Mouse (Mus musculus) stomach, embryonic 15.5 days (tissue): Measurements from ENCODE around the gene Dyrk1a. TPM values are rescaled to one million over a fixed set of nuclear protein-coding genes. Genes with fewer than 3 reads are reported as not detected.

Experiments used
- ATAC-seq: fragments of 200-750 bp; cut with Nextera tagmentation; 2 replicates; pipeline ENCODE4 v1.8.0; 2017; ENCODE audit warnings: low read depth, moderate number of reproducible peaks, moderate TSS enrichment; ENCODE audit not compliant: insufficient read depth, low FRiP score
- H3K27ac ChIP-seq: fragments of 300-500 bp; sonication (generic); 2 replicates; pipeline ENCODE4 v1.5.1; 2015; ENCODE audit warnings: mild to moderate bottlenecking, inconsistent platforms
- H3K27me3 ChIP-seq: fragments of 300-500 bp; sonication (generic); replicated peaks from 2 replicates; pipeline ENCODE4 v1.6.1; 2015; ENCODE audit warnings: inconsistent platforms
- H3K36me3 ChIP-seq: fragments of 300-500 bp; sonication (generic); 2 replicates; pipeline ENCODE4 v1.6.1; 2015; ENCODE audit warnings: inconsistent platforms
- H3K4me1 ChIP-seq: fragments of 300-500 bp; sonication (generic); 2 replicates; pipeline ENCODE4 v1.6.1; 2015; ENCODE audit warnings: inconsistent platforms
- H3K4me2 ChIP-seq: fragments of 300-500 bp; sonication (generic); 2 replicates; pipeline ENCODE4 v1.6.1; 2015; ENCODE audit warnings: mild to moderate bottlenecking, inconsistent platforms
- H3K4me3 ChIP-seq: fragments of 300-500 bp; sonication (generic); replicated peaks from 2 replicates; pipeline ENCODE4 v1.5.1; 2015; ENCODE audit warnings: inconsistent platforms
- H3K9ac ChIP-seq: fragments of 300-500 bp; sonication (generic); 2 replicates; pipeline ENCODE4 v1.6.1; 2015; ENCODE audit warnings: inconsistent platforms
- H3K9me3 ChIP-seq: fragments of 300-500 bp; sonication (generic); 2 replicates; pipeline ENCODE4 v1.6.1; 2016; ENCODE audit warnings: inconsistent platforms
- WGBS: fragments of 180-500 bp; shearing (Covaris S2); methylation state at CpG from one replicate; pipeline ENCODE4 v1.1.7; 2015; 5-methylcytosine and 5-hydroxymethylcytosine counted together
- polyA plus RNA-seq: library from polyadenylated mRNA; unstranded; fragments of >200 nt; fragmentation: Nextera tagmentation; extraction: Ambion mirVana; gene quantifications from 2 replicates; pipeline ENCODE4 v1.2.1, GENCODE M21; 2015

Gene Dyrk1a
- polyA plus RNA-seq, 1 experiment from 2014 or later: 9.5 TPM

- Histone ChIP-seq H3K4me3 (no peak overlapping the region), H3K9ac (no peak overlapping the region), H3K27me3 (no peaks in the 10 kb centered on the region), H3K4me1 (0 out of 2 replicates have a peak, but pooled peaks cover 8% of the 10 kb centered on the region), H3K4me2 (no peak overlapping the region), H3K36me3 (no peaks in the 10 kb centered on the region), H3K9me3 (no peaks in the 10 kb centered on the region), H3K27ac (no peak overlapping the region)
- ATAC-seq: no peak
- 53% methylated on average over 5 of the region's 5 CpGs for WGBS
Observed at GRCm38 (mm10) chr16:94560618-94561017, 9.2 kb upstream of the Dyrk1a start.

DNA sequence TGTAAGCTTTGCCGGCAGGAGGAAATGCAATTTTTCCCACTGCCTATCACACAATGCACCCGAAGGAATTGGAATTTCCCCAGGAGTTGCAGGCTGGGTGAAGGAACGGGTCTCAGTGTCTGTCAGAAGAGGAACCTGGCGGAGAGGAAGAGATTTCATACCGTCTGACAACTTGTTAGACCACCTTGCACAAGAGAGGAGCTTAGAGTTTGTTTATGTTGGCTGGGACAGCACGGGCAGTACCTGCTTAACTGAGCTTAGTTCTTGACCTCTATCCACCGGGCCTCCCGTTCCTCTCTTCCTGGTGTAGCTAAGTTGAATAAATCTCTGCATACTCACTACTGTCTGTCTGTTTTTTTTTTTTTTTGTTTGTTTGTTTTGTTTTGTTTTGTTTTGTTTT, 3.7 kb upstream of the Dyrk1a start:
- H3K27ac ChIP-seq: no peak overlapping the region
- H3K4me1 ChIP-seq: peaks cover 3% of the 10 kb centered on the region; the same call in 1 of the 2 replicates
- H3K4me2 ChIP-seq: no peak overlapping the region
- ATAC-seq: no peak
- no peaks in the 10 kb centered on the region for H3K36me3 ChIP-seq
- no peak overlapping the region for H3K9ac ChIP-seq
- no peaks in the 10 kb centered on the region for H3K9me3 ChIP-seq
- H3K27me3 ChIP-seq: no peaks in the 10 kb centered on the region
- 19% methylated on average over 8 of the region's 8 CpGs for whole genome bisulfite sequencing
- no peak overlapping the region for H3K4me3 ChIP-seq

- WGBS: 81% methylated on average over 11 of the region's 11 CpGs
- Histone ChIP-seq H3K9ac (no peak overlapping the region), H3K27me3 (no peaks in the 10 kb centered on the region), H3K4me1 (peaks cover 9% of the 10 kb centered on the region), H3K9me3 (no peaks in the 10 kb centered on the region), H3K4me3 (no peak overlapping the region), H3K27ac (no peak overlapping the region), H3K36me3 (no peaks in the 10 kb centered on the region), H3K4me2 (no peak overlapping the region)
- no peak for ATAC-seq
Observed at GRCm38 (mm10) chr16:94566834-94567585, 2.8 kb upstream of the Dyrk1a start.

- Histone ChIP-seq H3K9me3 (no peaks in the 10 kb centered on the region), H3K4me3 (no peak overlapping the region), H3K27me3 (no peaks in the 10 kb centered on the region), H3K9ac (no peak overlapping the region), H3K36me3 (no peaks in the 10 kb centered on the region), H3K27ac (no peak overlapping the region), H3K4me1 (peaks cover 15% of the 10 kb centered on the region), H3K4me2 (no peak overlapping the region)
- ATAC-seq: no peak
- 75% methylated on average over 5 of the region's 5 CpGs for WGBS
Observed at GRCm38 (mm10) chr16:94567751-94568150, 2.1 kb upstream of the Dyrk1a start.

- H3K36me3 ChIP-seq: no peaks in the 10 kb centered on the region
- no peak; the same call in 1 of the 2 replicates for ATAC-seq
- H3K27me3 ChIP-seq: no peaks in the 10 kb centered on the region
- peak overlapping the region; percentile 48 for H3K9ac ChIP-seq
- H3K4me1 ChIP-seq: peaks cover 15% of the 10 kb centered on the region
- peak overlapping the region; percentile 96 for H3K4me3 ChIP-seq
- no peaks in the 10 kb centered on the region for H3K9me3 ChIP-seq
- H3K27ac ChIP-seq: peak overlapping the region; percentile 100
- WGBS: 1% methylated on average over 50 of the region's 53 CpGs
- peak overlapping the region; percentile 55 for H3K4me2 ChIP-seq
Observed at GRCm38 (mm10) chr16:94568335-94569228, 1.2 kb upstream of the Dyrk1a start.

DNA sequence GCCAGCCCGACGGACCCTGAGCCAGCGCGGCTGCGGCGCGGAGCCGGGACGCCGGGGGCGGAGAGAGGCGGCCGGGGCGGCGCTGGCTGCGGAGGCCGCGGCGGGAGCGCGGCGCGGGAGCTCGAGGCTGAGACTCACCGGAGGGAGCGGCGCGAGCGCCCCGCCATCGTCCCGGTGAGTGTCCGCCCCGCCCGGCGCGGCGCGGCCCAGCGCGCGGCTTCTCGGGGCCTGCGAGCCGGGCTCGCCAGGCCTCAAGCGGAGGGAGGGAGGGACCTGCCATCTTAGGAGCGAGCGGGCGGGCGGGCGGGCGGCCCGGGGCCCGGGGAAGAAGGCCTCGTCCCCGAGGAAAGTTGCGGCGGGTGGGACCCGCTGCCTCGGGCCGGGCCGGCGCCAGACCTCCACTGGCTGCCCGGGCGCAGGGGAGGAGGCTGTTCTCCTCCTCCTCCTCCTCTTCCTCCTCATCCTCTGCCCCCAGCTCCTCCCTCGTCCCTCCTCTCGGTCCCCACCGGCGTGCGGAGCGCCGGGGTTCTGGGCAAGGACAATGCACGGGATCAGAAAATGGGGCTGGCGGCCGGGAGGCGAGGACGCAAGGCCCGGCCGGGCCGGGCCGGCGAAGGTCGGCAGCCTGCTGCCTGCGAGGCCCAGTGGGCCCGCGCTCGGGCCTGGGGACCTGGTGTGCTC, 691 bp downstream of the Dyrk1a start:
- Histone ChIP-seq H3K4me3 (peak overlapping the region; percentile 96), H3K4me1 (peaks cover 22% of the 10 kb centered on the region), H3K9me3 (no peaks in the 10 kb centered on the region), H3K9ac (peak overlapping the region; percentile 99), H3K27ac (peak overlapping the region; percentile 100), H3K4me2 (peak overlapping the region; percentile 69), H3K36me3 (no peaks in the 10 kb centered on the region), H3K27me3 (no peaks in the 10 kb centered on the region)
- ATAC-seq: peak; percentile 10; the same call in 1 of the 2 replicates
- WGBS: 0% methylated on average over 61 of the region's 88 CpGs

- H3K36me3 ChIP-seq: no peaks in the 10 kb centered on the region
- no peaks in the 10 kb centered on the region for H3K27me3 ChIP-seq
- H3K4me3 ChIP-seq: peak overlapping the region; percentile 96
- H3K4me1 ChIP-seq: peaks cover 26% of the 10 kb centered on the region
- no peaks in the 10 kb centered on the region for H3K9me3 ChIP-seq
- peak overlapping the region; percentile 69 for H3K4me2 ChIP-seq
- peak overlapping the region; percentile 100 for H3K27ac ChIP-seq
- 24% methylated on average over 10 of the region's 10 CpGs for WGBS
- no peak for ATAC-seq
- H3K9ac ChIP-seq: peak overlapping the region; percentile 99
Observed at GRCm38 (mm10) chr16:94571111-94571993, 1.5 kb downstream of the Dyrk1a start.

GRCm38 (mm10) chr16:94572422-94572821, 2.6 kb downstream of the Dyrk1a start:
- Histone ChIP-seq H3K9ac (no peak overlapping the region), H3K4me2 (peak overlapping the region; percentile 34; the same call in 1 of the 2 replicates), H3K27me3 (no peaks in the 10 kb centered on the region), H3K4me3 (peak overlapping the region; percentile 11; the same call in 1 of the 2 replicates), H3K27ac (no peak overlapping the region), H3K9me3 (no peaks in the 10 kb centered on the region), H3K4me1 (peaks cover 26% of the 10 kb centered on the region), H3K36me3 (no peaks in the 10 kb centered on the region)
- ATAC-seq: no peak
- 22% methylated on average over 2 of the region's 2 CpGs for WGBS

GRCm38 (mm10) chr16:94574025-94574717, 4.4 kb downstream of the Dyrk1a start:
- 74% methylated on average over 3 of the region's 3 CpGs for WGBS

DNA sequence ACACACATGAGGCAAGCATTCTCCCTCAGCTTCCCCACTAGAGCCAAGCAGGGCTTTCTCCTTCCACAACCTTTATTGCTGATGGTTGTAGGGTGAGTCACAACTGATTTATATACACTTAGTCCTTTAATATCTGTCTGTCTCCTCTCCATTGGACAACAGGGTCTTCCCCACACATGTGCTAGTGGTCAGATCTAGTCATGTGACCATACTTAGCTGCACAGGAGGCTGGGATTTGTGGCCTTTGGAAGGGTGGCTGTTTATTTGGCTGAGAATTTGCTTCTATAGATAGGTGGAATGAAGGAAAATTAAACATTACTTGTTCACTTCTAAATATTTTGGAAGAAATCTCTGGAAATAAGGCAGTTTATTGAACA, 4.9 kb downstream of the Dyrk1a start:
- H3K9me3 ChIP-seq: no peaks in the 10 kb centered on the region
- no peak overlapping the region for H3K27ac ChIP-seq
- no peak for ATAC-seq
- no peak overlapping the region for H3K4me3 ChIP-seq
- no peak overlapping the region for H3K9ac ChIP-seq
- peaks cover 36% of the 10 kb centered on the region for H3K4me1 ChIP-seq
- H3K4me2 ChIP-seq: no peak overlapping the region
- no peaks in the 10 kb centered on the region for H3K27me3 ChIP-seq
- no peaks in the 10 kb centered on the region for H3K36me3 ChIP-seq

More at GRCm38 (mm10) chr16:94574025-94574717, 4.4 kb downstream of the Dyrk1a start:
- no peaks in the 10 kb centered on the region for H3K9me3 ChIP-seq
- no peak overlapping the region for H3K9ac ChIP-seq
- no peak overlapping the region for H3K27ac ChIP-seq
- H3K36me3 ChIP-seq: no peaks in the 10 kb centered on the region
- H3K27me3 ChIP-seq: no peaks in the 10 kb centered on the region
- no peak for ATAC-seq
- peaks cover 32% of the 10 kb centered on the region for H3K4me1 ChIP-seq
- H3K4me3 ChIP-seq: no peak overlapping the region
- no peak overlapping the region for H3K4me2 ChIP-seq
